Mouse (Mus musculus) ES-E14 (cell line): ENCODE measurements at regions not wholly inside any gene's neighbourhood (a gene's known extent, or its start where the extent isn't known, plus 50 kb on each side); places are given as distances from the start of the nearest gene placed in this dataset.

Experiments
- DNase-seq: peaks from one replicate; pipeline ENCODE4 v3.0.0-alpha.2; 2013; ENCODE audit warnings: low read depth, low spot score
- H3K27ac ChIP-seq: 2 replicates; pipeline ENCODE4 v1.5.1; 2012; ENCODE audit warnings: low read depth, mild to moderate bottlenecking, low read length, moderate library complexity, mixed read lengths; ENCODE audit not compliant: poor library complexity, insufficient read depth, severe bottlenecking
- H3K36me3 ChIP-seq: 2 replicates; pipeline ENCODE4 v1.6.1; 2012; ENCODE audit warnings: mild to moderate bottlenecking, low read length, moderate library complexity, mixed read lengths; ENCODE audit not compliant: control insufficient read depth, poor library complexity, insufficient read depth, severe bottlenecking
- H3K4me1 ChIP-seq, 2 experiments: fragments of 150-350 bp in 1 of 2; sonication (generic) in 1 of 2; 2 replicates each; pipeline ENCODE4 v1.6.1; 2012; ENCODE audit warnings: low read length in 2 of 2, mild to moderate bottlenecking in 1 of 2, mixed read lengths in 1 of 2; ENCODE audit not compliant: control insufficient read depth in 2 of 2, insufficient read depth in 2 of 2, poor library complexity in 1 of 2
- H3K4me3 ChIP-seq, 2 experiments: fragments of 150-350 bp in 1 of 2; sonication (generic) in 1 of 2; 2 replicates each; pipeline ENCODE4 v1.5.1; 2012; ENCODE audit warnings: low read length in 2 of 2, low read depth in 1 of 2, mild to moderate bottlenecking in 1 of 2, mixed read lengths in 1 of 2; ENCODE audit not compliant: insufficient read depth in 1 of 2, poor library complexity in 1 of 2, severe bottlenecking in 1 of 2
- H3K9ac ChIP-seq: 2 replicates; pipeline ENCODE4 v1.6.1; 2012; ENCODE audit warnings: low read depth, mild to moderate bottlenecking, low read length, mixed read lengths; ENCODE audit not compliant: poor library complexity, insufficient read depth, severe bottlenecking
- H3K9me3 ChIP-seq: fragments of 150-350 bp; sonication (generic); 2 replicates; pipeline ENCODE4 v1.6.1; 2012; ENCODE audit warnings: low read depth, mild to moderate bottlenecking, low read length; ENCODE audit not compliant: control insufficient read depth, insufficient read depth
- CHD2 ChIP-seq: IDR thresholded peaks from 2 replicates; pipeline ENCODE4 v1.6.1; 2014; ENCODE audit warnings: mild to moderate bottlenecking, low read depth, low read length, inconsistent platforms
- HCFC1 ChIP-seq: IDR thresholded peaks from 2 replicates; pipeline ENCODE4 v1.6.1; 2012; ENCODE audit warnings: low read length, inconsistent platforms, borderline replicate concordance; ENCODE audit not compliant: insufficient read depth
- MAFK ChIP-seq: IDR thresholded peaks from 2 replicates; pipeline ENCODE4 v1.6.1; 2014; ENCODE audit warnings: mild to moderate bottlenecking, low read depth, low read length, inconsistent platforms; ENCODE audit not compliant: insufficient read depth
- ZC3H11A ChIP-seq: IDR thresholded peaks from 2 replicates; pipeline ENCODE4 v1.6.1; 2012; ENCODE audit warnings: low read depth, mild to moderate bottlenecking, inconsistent platforms, low read length, borderline replicate concordance
- ZNF384 ChIP-seq: IDR thresholded peaks from 2 replicates; pipeline ENCODE4 v1.6.1; 2012; ENCODE audit warnings: low read depth, low read length, inconsistent platforms
- in situ Hi-C, 2 experiments: fragments of 600-800 bp; cut with MboI; formaldehyde crosslinking; loops; one replicate each; pipeline ENCODE4 v1.15.1; 2025; ENCODE audit warnings: low sequenced_read_pairs in 2 of 2, inconsistent platforms in 1 of 2; ENCODE audit not compliant: unreplicated experiment in 2 of 2

DNA sequence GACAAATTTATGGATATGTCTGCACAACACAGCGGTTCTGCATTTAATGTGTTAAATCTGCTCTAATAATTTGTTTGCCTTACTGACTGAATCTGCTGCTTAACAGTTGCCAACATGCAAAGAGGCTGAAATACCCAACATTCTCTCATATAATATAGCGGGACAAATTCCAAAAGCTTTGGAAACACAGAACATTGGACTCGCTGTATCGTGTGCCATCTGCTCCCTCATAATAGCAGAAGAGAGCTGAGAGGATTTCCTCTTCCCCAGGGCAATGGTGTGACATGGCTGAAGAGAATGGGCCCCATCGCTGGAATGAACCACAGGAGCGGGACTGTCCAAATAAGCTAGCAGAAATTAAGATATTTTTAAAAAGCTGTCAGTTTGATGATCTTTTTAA is 475.9 kb downstream of the Trim52 start:
- no peak for DNase-seq
- TF ChIP-seq MAFK (no peak), ZC3H11A (no peak), CHD2 (no peak), ZNF384 (no peak), HCFC1 (no peak)
- no peak overlapping the region for H3K27ac ChIP-seq
- no peaks in the 10 kb centered on the region for H3K9me3 ChIP-seq
- no peak overlapping the region for H3K4me3 ChIP-seq
- no peaks in the 10 kb centered on the region for H3K4me1 ChIP-seq
- H3K9ac ChIP-seq, result no peak overlapping the region
- in situ Hi-C loops, result no loop called here
- no peaks in the 10 kb centered on the region for H3K36me3 ChIP-seq

DNA sequence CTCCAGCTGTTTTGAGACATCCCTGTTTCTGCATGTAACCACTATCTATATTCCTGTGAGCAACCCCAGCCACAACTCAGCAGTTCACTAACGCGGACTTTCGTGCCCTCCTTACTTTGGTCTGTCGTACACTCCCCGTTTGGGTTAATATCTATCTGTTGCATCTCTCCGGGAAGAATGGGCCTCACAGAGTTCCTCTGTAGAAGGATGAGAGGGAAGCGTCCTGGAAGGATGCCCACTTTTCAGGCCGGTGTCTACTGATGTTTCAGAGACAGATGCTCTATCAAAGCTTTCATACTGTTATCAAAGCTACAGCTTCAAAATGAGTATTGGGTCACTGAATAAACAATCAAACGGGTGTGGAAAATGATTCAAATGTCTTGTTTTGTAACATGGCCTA is 487.4 kb downstream of the Trim52 start:
- Histone ChIP-seq H3K4me1 (no peaks in the 10 kb centered on the region), H3K4me3 (no peak overlapping the region), H3K9me3 (no peaks in the 10 kb centered on the region), H3K27ac (no peak overlapping the region), H3K36me3 (no peaks in the 10 kb centered on the region), H3K9ac (no peak overlapping the region)
- in situ Hi-C loops, result no loop called here
- no peak for TF ChIP-seq MAFK
- TF ChIP-seq HCFC1, result no peak
- no peak for TF ChIP-seq CHD2
- TF ChIP-seq ZC3H11A, result no peak
- no peak for TF ChIP-seq ZNF384
- DNase-seq, result no peak

DNA sequence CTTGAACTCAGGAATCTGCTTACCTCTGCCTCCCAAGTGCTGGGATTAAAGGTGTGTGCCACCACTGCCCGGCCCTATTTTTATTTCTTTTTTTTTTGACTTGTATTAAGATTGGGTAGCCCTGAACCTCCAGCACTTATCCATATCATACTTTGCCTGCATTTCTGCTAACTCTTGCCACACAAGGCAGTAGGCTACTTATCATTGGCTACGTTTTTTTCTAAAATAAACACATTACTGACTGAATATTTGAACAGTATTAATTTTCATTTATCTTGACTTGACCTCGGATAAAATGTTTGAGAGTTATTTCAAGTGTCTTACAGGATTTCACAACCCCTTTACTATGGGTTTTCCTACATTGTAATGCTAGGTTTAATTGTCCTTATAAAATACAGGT is 488.0 kb downstream of the Trim52 start:
- Histone ChIP-seq H3K27ac (no peak overlapping the region), H3K9me3 (no peaks in the 10 kb centered on the region), H3K4me1 (no peaks in the 10 kb centered on the region), H3K36me3 (no peaks in the 10 kb centered on the region), H3K4me3 (no peak overlapping the region), H3K9ac (no peak overlapping the region)
- DNase-seq, result no peak
- in situ Hi-C loops, result no loop called here
- TF ChIP-seq HCFC1 (no peak), CHD2 (no peak), ZC3H11A (no peak), ZNF384 (no peak), MAFK (no peak)

DNA sequence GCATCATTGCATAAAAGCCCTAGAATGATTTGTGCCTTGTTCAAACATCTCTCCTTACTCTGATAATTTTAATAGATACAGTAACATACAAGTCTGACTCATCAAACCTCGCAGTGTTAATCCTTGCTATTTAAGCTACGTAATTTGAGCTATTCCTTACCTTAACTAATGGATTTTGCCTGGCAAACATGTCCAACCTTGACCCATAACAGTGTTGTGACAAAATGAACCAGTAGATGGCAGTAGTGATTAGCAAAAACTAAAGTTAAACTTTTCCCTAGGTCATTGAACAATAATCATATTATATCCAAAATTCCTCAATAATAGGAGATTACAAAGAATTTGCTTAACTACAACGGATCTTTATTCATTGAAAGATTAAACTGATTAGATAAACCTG is 501.0 kb downstream of the Trim52 start:
- in situ Hi-C loops, result no loop called here
- no peaks in the 10 kb centered on the region for H3K9me3 ChIP-seq

DNA sequence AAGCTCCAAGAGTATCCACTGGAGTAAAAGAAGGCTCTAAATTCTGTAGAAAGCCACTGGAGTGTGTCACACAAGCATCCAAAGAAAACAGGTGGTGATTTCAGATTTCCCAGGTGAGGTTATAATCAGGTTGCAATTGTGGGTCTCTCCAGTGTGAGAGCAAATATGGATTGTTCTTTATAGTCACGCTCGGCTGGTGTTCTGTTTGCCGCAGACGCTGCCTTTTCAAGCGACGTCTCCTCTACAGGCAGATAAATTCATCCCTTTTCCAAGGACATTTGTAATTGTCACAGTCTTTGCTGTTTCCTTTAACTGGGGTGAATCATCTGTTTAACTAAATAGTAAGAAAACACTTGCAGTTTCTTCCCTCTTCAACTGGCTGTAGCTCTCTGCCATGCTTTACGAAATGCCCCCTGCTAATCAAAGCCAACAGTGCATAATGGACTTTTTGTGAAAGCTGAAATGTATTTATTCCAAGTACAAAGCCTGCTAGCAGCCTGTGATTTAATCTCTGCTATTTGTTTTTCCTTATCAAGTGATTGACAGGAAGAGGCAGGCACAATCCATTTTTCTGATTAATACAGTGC is 502.4 kb downstream of the Trim52 start:
- H3K36me3 ChIP-seq, result no peaks in the 10 kb centered on the region
- H3K9me3 ChIP-seq, result no peaks in the 10 kb centered on the region
- H3K4me1 ChIP-seq, result no peaks in the 10 kb centered on the region
- no peak overlapping the region for H3K27ac ChIP-seq
- in situ Hi-C loops, result no loop called here
- H3K4me3 ChIP-seq, result no peak overlapping the region
- no peak overlapping the region for H3K9ac ChIP-seq
- no peak for DNase-seq
- TF ChIP-seq ZNF384 (no peak), HCFC1 (no peak), CHD2 (no peak), MAFK (no peak), ZC3H11A (no peak)

More for the DNA sequence above, 501.0 kb downstream of the Trim52 start:
- Histone ChIP-seq H3K4me1 (no peaks in the 10 kb centered on the region), H3K36me3 (no peaks in the 10 kb centered on the region), H3K9ac (no peak overlapping the region), H3K27ac (no peak overlapping the region), H3K4me3 (no peak overlapping the region)
- TF ChIP-seq MAFK (no peak), ZC3H11A (no peak), CHD2 (no peak), ZNF384 (no peak), HCFC1 (no peak)
- DNase-seq, result peak; percentile 19
